Mouse (Mus musculus) NIH3T3 (cell line): ENCODE measurements around the gene Dapp1.
A peak's percentile ranks its signal among the peaks of the same experiment; 100 is the strongest.
"Not testable (repeated sequence)": the region's sequence is repeated elsewhere in the genome, so short reads cannot be mapped to it uniquely, and the experiment has no call there.

ENCODE experiments used
- DNase-seq: peaks from one replicate; pipeline ENCODE4 v3.0.0-alpha.2; 2012; ENCODE audit warnings: low read depth

The Dapp1 gene

GRCm38 (mm10) chr3:137952914-137953880 lies 28.1 kb downstream of the Dapp1 start:
- peak; percentile 79 for DNase-seq

GRCm38 (mm10) chr3:137952225-137952913 lies 29.0 kb downstream of the Dapp1 start:
- peak; percentile 91 for DNase-seq

GRCm38 (mm10) chr3:137951819-137952218 lies 29.5 kb downstream of the Dapp1 start:
- DNase-seq = peak; percentile 46

GRCm38 (mm10) chr3:137951302-137951701 lies 30.0 kb downstream of the Dapp1 start:
- not testable (repeated sequence) for DNase-seq

GRCm38 (mm10) chr3:137950191-137950885 lies 31.0 kb downstream of the Dapp1 start:
- no peak for DNase-seq

- DNase-seq = no peak
Observed at GRCm38 (mm10) chr3:137947525-137947924, 33.8 kb downstream of the Dapp1 start.

GRCm38 (mm10) chr3:137946827-137947226 lies 34.5 kb downstream of the Dapp1 start:
- DNase-seq = no peak

GRCm38 (mm10) chr3:137943737-137944154 lies 37.6 kb downstream of the Dapp1 start:
- DNase-seq = no peak

- no peak for DNase-seq
Observed at GRCm38 (mm10) chr3:137942098-137942622, 39.2 kb downstream of the Dapp1 start.

- no peak for DNase-seq
Observed at GRCm38 (mm10) chr3:137941555-137941954, 39.8 kb downstream of the Dapp1 start.

GRCm38 (mm10) chr3:137940757-137941156 lies 40.6 kb downstream of the Dapp1 start:
- peak; percentile 29 for DNase-seq

- DNase-seq = peak; percentile 64
Observed at GRCm38 (mm10) chr3:137938608-137939007, 42.7 kb downstream of the Dapp1 start.

- DNase-seq = no peak
Observed at GRCm38 (mm10) chr3:137936541-137936940, 44.8 kb downstream of the Dapp1 start.

GRCm38 (mm10) chr3:137935570-137936525 lies 45.5 kb downstream of the Dapp1 start:
- DNase-seq = no peak

GRCm38 (mm10) chr3:137933986-137934385 lies 47.4 kb downstream of the Dapp1 start:
- DNase-seq = peak; percentile 34

GRCm38 (mm10) chr3:137932748-137933147 lies 48.6 kb downstream of the Dapp1 start:
- DNase-seq = no peak

- peak; percentile 34 for DNase-seq
Observed at GRCm38 (mm10) chr3:137929940-137930339, 51.4 kb downstream of the Dapp1 start.

- DNase-seq = no peak
Observed at GRCm38 (mm10) chr3:137927010-137927409, 54.3 kb downstream of the Dapp1 start.

- DNase-seq = no peak
Observed at GRCm38 (mm10) chr3:137920594-137920993, 60.8 kb downstream of the Dapp1 start.

- DNase-seq = no peak
Observed at GRCm38 (mm10) chr3:137919398-137919797, 61.9 kb downstream of the Dapp1 start.

- DNase-seq = peak; percentile 61
Observed at GRCm38 (mm10) chr3:137918932-137919311, 62.4 kb downstream of the Dapp1 start.
